Mouse (Mus musculus): ENCODE data around the gene Ftl1-ps1.

DNA sequence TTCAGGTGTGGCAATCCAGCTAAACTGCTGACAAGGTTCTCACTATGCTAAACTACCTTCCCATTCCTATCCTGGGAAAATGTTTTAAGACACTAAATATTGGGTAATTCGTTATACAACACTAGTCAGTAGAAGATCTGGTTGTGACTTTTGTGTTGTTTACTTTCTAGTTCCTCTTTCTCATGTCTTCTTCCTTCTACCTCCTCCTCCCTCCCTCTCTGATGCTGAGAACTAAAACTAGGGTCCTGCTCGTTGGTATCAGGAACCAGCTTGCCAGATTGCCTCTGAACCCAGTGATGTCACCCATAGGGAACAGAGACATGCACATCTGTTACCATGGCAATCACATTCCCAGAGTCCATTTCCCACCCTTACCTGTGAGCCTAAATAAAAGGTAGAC, 37.3 kb upstream of the Ftl1-ps1 start:
- no peak for TF ChIP-seq CTCF (IDR thresholded peaks at IDR 0.05; ENCODE audit: borderline replicate concordance, extremely low read depth, insufficient read depth, insufficient read length)
- TF ChIP-seq POLR2A (IDR thresholded peaks at IDR 0.05; ENCODE audit: borderline replicate concordance, extremely low read depth, insufficient read depth, insufficient read length, poor library complexity, severe bottlenecking) = no peak
